Mouse (Mus musculus) induced T-regulatory cell, adult 2 months (primary cell): ENCODE measurements at regions not wholly inside any gene's neighbourhood (a gene's known extent, or its start where the extent isn't known, plus 50 kb on each side); places are given as distances from the start of the nearest gene placed in this dataset.

Experiments used
- DNase-seq: peaks from one replicate; pipeline ENCODE4 v3.0.0-alpha.2; 2012; ENCODE audit warnings: low read depth

GRCm38 (mm10) chr10:14231464-14231863, 265.6 kb downstream of the Hivep2 start:
- no peak for DNase-seq

GRCm38 (mm10) chr10:14217284-14217683, 251.4 kb downstream of the Hivep2 start:
- DNase-seq, result no peak

DNA sequence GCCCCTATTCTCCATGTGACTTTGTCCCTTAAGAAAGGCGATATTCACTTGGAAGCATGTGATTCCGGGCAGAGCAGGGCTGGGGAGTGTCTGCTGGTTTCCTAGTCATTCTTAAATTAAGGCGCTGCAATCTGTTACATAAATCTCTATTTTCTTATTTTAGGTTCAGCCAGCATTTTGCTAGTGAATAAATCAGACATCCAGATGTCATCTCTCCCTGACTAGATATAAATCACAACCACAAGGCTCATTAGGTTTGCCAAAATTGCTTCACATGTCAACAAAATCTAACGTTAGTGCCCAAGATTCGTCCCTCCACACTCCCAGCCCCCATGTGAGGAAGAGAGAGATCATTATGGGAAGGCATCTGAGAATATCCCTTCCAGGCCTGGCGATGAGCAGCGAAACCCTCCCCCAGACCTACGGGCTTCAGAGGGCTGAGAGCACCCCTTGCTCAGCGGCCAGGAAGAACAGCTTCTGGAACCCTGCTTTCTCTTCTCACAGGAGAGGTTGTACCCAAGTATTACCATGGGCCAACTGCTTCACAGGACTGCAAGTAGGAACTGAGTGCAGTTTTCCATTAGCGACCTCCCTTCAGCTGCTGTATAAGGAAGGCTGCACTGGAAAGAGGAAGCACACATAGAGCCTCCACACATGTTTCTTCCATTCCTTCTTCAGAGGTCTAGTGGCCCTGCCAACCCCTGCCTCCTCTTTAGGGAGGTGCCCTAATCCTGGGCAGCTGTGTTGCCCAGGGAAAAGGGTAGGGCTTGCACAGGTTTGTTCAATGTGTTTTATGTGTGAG, 250.5 kb downstream of the Hivep2 start:
- no peak for DNase-seq

DNA sequence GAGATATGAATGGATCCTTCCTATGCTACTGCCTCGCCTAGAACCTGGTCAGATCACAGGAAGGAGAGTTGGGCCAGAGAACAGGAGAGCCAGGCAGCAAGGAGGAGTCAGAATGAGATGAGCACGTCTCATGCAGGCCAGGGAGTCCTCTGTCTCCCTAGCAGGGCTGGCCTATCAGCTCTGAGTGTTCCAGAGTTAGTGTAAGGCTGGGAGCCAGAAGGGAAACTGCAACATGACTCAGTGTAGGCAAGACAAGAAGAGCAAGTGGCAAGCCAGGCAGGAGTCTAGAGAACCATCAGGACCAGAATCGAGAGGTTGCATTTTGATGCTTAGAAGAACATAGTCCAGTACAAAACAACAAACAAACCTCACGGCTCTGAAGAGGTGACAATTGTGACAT, 249.6 kb downstream of the Hivep2 start:
- DNase-seq, result no peak

DNA sequence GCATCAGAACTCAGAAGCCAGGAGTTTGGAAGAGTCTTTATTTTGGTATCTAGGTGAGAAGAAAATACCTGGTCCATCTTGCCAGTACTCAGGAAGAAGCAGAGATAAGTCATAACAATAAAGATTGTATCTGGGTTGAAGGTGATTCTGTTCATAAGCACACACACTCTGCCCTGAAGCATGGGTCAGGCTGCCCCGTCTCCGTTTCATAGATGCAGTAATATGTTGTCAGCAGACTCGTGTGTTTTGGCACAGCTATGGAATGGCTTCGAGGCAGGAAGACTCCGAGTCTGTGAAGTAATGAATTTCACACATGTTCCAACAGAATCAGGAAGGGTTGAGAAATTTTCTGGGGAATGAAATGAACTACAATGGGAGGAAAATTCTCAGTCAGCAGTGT, 247.7 kb downstream of the Hivep2 start:
- no peak for DNase-seq

GRCm38 (mm10) chr10:14211926-14212325, 246.1 kb downstream of the Hivep2 start:
- DNase-seq, result no peak

DNA sequence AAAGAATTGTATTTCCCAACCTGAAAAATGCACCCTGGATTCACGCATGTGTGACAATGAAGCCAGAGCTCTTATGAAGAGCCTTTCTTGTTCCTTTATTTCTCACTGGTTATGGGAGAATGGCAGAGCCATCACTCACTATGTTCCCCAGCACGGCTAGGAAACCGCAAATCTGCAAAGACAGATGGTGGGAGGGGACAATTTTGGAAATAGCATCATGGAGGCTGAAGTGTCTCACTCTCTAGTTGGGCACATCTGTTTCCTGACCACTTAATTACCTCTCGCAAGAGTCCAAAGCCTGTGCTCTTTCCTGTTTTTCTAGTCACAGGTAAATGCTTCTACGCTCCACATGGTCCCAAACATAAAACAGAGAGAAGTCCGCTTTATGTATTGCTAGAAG, 245.6 kb downstream of the Hivep2 start:
- DNase-seq, result no peak

DNA sequence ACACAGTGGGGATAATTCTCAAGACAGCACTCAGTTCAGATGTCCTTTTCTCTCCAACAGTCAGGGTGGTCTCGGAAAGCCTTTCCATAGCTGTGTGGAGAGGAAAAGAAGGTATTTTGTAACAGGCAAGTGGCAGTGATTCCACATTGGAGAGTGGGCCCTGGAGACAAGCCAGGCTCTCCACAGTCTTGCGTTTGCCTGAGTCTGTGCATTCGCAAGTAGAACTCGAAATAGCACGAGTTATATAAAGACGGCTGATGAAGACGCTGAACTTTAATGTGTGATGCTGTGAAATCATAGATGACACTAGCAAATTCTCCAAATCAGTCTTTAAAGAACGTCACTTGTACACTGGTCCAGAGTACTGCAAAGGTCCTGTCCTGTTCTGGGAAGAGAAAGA, 244.6 kb downstream of the Hivep2 start:
- DNase-seq, result no peak

GRCm38 (mm10) chr10:14210045-14210444, 244.2 kb downstream of the Hivep2 start:
- no peak for DNase-seq

DNA sequence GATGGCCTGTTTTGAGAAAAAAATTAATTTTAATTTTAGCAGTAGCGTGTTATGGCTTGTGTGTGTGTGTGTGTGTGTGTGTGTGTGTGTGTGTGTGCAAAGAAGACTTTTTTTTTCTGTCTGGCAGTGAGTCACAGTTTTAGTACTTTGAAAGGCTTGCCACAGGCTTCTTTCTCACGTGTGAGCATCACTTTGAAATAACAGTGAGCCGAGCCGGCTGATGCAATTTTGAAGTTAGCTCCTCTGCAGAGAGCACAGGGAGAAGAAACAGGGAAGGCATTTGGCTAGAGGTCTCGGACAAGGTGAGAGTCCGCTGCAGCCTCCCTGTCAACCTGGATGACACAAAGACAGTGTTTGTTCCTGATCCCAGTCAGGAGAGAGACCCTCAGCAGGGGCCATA, 242.3 kb downstream of the Hivep2 start:
- no peak for DNase-seq

GRCm38 (mm10) chr10:14207616-14208015, 241.7 kb downstream of the Hivep2 start:
- peak; percentile 56 for DNase-seq

- no peak for DNase-seq
Observed at GRCm38 (mm10) chr10:14207051-14207570, 241.2 kb downstream of the Hivep2 start.
